Mouse (Mus musculus) yolk sac, embryonic 10.5 days (tissue): Measurements from ENCODE around the gene Eid2.
"Not testable (repeated sequence)": the region's sequence is repeated elsewhere in the genome, so short reads cannot be mapped to it uniquely, and the experiment has no call there.

Experiments
- DNase-seq: peaks from one replicate; pipeline ENCODE4 v3.0.0-alpha.2; 2017; ENCODE audit warnings: low spot score

The Eid2 gene

DNA sequence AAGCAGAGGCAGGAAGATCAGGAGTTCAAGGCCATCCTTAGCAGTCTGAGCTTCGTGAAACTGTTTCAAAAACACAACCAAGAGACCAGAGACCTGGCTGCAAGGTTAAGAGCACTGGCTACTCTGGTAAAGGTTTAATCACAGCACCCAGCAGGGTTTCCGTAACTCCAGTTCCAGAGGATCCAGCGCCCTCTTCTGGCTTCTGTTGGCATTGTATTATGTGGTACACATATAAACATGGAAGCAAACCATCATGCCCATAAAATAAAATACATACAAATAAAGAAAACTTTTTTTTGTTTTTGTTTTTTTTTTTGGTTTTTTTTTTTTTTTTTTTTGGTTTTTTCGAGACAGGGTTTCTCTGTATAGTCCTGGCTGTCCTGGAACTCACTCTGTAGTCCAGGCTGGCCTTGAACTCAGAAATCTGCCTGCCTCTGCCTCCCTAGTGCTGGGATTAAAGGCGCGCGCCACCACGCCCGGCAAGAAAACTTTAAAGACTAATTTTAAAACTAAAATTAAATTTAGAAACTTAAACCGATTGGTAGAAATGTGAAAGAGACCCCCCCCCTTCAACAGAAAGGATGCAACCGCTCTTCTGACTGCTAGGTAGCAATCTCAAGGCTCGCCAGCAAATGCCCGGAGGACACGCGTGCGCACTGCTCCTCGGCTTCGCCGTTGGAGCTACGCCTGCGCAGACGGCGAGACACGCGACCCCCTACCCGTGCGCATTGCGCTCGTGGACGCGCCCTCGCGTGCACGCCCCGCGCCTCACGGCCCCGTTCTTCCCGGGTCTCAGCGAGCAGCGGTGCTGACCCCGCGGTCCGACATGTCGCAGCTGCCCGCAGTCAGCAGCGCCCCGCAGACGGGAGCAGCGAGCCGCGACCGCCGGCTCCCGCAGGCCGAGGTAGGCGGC lies at the start of gene Eid2:
Gene Eid2, plus strand, starts transcription at position 753 of the 913 bp plus-strand sequence.
- DNase-seq: peak; percentile 81

DNA sequence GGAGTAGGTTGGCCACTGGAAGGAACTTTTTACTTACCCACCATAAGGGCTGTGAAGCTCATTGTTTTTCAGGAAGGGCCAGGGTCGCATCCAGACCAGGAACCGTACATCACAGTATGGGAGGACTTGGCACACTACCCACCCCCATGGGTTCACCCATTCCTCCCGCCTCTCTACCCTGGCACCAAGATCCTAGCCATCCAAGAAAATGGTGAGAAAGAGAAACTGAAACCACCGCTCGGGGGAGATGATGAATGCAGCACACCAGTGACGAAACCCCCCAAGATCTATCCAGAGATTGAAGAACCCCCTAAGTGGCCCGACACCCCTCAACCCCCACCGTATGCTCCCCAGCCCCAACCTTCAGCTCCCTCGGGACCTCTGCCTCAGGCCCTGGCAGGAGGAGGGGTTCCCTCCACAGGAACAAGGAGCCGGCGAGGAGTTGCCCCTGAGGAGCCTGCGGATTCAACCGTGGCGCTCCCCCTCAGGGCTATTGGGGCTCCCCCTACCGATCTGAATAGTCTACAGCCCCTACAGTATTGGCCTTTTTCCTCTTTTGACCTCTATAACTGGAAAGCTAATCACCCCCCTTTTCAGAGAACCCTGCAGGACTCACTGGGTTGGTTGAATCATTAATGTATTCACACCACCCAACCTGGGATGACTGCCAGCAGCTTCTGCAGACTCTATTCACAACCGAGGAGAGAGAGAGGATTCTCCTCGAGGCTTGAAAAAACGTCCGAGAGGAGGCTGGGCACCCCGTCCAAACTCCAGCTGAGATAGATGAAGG lies 48.5 kb upstream of the Eid2 start:
- not testable (repeated sequence) for DNase-seq

DNA sequence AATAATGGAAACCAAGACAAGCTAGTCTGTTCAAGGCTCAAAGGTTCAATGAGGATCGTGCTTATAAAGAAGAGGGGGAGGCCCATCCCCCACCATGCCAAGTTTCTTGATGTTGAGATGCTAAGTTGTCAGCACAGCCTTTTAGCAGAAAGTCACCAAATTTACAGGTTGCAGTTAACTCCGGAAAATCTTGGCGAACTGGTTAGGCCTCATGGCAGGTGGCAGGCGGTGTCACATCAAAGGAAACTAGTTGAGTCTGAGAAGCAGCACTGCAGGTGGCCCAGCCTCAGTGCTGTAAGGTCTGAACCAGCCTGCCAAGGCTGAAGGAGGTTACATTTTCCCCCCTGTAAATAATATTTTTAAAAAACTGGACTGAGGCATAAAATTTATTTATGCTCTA lies 40.8 kb upstream of the Eid2 start:
- not testable (repeated sequence) for DNase-seq

DNA sequence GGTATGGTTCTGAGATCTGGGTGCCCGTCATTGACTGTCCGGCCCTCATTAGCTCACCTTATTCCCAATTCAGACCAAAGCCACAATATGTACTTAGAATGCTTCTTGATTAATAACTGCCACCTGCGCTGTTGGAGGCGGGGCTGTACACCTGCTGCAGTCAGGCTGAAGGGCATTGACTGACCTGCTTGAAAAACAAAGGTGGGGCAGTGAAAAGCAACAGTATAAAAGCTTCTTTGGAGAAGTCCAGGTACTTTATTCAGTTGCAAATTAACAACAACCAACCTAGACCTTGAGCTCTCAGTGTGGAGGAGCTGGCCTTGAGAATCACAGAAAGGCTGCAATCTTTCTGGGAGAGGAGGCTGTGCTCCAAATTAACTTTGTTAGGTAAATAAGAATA lies 40.3 kb upstream of the Eid2 start:
- DNase-seq: not testable (repeated sequence)

DNA sequence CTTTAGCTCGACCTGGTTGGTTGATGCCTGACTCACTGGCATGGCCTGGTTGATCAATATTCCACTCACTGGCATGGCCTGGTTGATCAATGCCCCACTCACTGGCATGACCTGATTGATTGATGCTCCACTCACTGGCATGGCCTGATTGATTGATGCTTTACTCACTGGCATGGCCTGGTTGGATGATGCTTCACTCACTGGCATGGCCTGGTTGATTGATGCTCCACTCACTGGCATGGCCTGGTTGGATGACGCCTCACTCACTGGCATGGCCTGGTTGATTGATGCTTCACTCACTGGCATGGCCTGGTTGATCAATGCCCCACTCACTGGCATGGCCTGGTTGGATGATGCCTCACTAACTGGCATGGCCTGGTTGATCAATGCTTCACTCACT lies 23.7 kb upstream of the Eid2 start:
- DNase-seq: not testable (repeated sequence)

DNA sequence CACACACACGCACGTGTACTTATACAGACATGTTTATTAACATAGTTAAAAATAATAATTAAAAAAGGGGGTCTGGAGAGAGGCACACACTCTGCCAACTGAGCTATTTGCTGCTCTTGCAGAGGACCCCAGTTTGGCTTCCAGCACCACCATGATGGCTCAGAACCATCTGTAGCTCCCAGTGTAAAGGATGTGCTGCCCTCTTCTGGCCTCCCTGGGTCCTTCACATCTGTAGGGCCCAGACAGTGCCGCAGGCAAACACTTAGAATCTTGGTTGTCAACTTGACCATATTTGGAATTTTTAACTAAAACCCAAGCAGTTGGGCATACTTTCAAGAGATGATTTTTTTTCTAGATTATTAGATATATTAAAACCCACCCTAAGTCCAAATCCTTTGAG lies 18.7 kb upstream of the Eid2 start:
- DNase-seq: no peak

DNA sequence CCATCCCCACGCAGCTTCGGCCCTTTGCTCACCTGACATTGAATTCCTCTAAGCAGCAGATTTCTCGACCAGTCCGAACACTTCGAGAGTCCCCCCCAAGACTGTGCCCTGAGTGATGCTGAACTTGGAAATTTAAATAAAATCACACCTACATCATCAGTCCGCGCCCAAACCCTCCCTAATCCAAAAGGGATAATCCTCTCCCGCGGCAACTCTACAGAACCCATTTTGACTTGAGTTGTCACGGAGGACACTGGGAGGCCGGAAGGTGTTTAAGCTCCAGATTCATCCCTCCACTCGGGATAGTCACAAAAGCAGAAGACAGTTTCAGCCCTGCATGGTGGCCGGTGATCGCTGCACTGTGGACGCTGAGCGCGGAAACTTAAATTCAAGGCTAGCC lies 15.7 kb upstream of the Eid2 start:
- no peak for DNase-seq

DNA sequence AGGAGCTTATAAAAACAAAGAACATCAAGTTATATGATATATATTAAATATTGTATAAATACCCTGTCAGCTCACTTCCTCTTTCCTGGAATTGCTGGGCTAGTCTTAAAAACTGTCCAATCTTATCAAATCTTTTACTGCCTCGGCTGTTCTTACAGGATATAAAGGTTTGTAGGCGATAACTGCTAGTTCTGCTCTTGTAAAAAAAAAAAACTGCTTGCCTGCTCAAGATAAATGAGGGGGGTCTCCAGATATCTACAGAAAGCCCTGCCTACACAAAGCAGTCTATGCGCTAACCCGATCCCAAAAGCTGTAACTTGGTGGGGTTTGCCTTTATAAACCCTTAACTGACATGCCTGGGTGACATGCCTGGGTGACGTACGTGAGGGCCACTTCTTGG lies 13.1 kb upstream of the Eid2 start:
- no peak for DNase-seq

DNA sequence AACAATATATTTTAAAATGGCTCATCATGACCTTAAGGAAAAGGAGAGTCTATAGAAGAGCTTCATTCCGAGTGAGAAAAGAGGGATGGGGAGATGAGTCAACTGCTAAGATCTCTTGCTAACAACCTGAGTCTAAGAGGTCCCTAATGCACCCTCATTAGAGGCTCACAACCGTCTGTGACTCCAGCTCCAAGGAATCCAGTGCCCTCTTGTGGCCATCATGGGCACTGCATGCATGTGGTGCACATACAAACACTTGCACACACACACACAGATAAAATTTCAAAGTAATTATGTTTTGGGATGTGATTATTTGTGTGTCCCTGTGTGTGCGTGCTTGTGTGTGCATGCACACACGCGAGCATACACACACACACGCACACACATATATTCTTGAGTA lies 12.2 kb upstream of the Eid2 start:
- DNase-seq: no peak

DNA sequence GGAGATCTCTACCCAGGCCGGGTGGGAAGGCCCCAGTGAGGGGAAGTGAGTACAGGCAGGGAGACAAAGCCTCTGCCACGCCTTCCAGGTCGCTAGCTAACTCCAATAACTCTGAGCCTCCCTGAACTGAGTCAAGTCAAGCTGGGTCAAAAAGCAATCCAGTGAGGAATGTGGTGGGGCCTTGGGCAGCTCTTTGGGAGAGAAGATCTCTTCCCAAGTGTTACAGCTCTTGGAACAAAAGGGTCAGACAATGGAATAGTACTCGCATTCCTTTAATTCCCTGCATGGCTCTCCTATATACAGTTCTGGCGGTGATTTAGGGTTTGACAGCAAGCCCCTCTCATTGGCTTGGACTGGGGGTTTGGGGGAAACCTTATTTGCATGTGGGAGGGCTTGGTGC lies 4.8 kb upstream of the Eid2 start:
- no peak for DNase-seq

DNA sequence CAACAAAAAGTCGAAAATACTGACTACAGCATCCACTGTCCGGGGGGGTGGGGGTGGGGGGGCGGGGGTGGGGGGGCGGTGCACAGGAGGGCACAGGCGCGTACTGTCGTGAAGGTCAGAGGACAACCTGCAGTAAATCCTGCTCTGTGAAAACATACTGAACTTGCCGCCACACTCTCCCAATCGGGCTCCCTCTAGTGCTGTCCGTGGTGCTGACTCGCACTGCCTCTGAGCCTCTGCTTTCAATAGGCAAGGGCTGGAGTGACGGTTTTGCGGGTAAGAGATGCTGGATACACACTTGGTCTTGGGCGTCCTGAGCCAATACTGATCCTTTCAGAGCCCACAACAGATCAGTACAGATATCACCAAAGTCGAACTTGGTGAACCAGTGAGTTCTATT lies 3.9 kb upstream of the Eid2 start:
- peak; percentile 72 for DNase-seq

DNA sequence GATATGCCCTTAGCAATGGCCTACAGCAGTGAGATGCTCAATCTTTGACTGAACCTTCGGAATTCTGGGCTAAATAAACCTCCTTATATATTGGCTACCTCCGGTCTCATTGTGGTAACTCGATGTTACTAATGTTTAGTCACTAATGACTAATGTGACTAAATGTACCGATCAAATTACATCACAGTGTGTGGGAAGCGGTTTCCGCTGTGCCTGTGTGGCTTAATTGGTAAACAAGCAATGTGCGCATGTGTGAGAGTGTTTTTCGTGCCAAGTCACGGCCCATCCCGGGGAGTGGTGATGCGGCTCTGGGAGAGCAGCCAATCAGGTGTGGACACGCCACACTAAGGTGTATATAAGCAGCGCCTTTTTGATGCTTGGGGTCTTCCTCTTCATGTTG lies 2.3 kb upstream of the Eid2 start:
- no peak for DNase-seq

DNA sequence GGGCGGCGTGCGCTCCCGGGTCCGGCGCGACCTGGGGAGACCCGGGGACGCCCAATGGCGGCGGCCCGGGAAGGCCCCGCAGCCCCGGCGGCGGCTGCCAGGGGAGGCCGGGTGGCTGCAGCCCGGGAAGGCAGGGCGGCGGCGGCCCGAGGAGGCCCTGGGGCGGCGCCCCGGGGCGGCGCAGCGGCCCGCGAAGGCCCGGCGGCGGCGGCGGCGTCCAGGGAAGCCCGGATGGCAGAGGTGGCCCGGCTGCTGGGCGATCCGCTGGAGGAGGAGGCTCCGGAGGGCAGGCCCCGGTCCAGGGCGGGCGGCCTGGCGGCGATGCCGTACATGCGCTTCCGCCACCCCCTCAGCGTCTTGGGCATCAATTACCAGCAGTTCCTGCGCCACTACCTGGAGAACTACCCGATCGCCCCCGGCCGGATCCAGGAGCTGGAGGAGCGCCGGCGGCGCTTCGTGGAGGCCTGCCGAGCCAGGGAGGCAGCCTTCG lies 406 bp downstream of the Eid2 start:
- peak; percentile 66 for DNase-seq

DNA sequence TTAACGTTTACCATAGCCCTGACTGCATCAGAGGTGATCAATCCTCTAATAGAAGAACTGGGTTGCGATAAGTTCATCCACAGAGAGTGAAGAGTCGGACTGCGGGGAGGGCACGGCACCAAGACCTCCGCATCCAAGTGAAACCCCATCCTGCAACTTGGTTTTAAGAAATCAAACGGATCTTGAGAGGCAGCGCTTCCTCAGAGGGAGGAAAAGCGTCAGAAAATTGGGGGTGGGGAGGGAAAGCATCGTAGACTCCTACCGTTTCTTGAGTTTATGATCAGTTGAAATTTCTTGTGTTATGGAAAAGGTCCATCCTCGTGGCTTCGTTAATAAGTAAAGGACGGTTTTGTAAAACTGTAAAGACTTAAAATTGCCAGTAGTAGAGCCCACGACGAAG lies 895 bp downstream of the Eid2 start:
- no peak for DNase-seq

DNA sequence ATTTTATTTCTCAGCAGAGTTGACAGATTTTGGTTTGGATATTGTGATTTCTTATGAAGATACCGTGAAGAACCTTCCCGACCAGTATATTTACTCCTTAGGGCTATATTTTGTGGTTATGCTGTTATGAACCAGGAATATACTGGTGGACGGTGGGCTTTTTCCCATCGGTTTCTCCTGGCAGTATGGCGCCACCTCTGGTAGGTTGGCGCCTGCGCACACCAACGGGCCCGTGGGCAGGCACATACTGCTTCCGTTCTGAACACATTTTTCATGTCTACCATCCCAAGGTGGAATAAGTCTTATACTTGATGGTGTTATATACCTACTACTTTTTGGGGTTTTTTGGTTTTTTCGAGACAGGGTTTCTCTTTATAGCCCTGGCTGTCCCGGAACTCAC lies 1.7 kb downstream of the Eid2 start:
- no peak for DNase-seq

DNA sequence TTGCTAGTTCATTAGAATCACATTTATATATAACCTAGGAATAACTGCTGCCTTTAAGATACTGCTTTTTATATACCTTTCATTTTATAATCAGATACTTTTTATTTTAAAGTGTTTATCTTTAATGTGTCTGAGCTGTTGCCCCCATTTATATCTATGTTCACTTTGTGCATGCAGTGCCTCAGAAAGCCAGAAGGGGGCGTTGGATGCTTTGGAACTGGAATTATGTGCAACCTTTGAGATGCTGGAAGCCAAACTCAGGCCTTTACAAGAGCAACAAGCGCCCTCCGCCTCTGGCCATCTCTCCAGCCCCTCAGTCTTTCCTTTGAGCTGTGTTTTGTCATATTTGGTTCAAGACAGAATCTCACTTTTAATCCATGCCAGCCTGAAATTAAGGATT lies 4.1 kb downstream of the Eid2 start:
- no peak for DNase-seq

DNA sequence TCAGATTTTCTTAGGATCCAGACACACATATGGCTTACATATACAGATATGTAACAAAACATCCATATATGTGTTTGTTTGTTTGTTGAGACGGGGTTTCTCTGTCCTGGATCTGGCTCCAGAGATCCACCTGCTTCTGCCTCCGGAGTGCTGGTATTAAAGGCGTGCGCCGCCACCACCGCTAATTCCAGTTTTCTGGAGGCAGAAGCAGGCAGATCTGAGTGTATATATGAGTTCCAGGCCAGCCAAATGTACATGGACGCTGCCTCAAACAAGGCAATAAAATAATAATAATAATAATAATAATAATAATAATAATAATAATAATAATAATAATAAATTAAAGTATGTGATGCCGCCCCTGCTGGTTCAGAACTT lies 9.5 kb downstream of the Eid2 start:
- no peak for DNase-seq

DNA sequence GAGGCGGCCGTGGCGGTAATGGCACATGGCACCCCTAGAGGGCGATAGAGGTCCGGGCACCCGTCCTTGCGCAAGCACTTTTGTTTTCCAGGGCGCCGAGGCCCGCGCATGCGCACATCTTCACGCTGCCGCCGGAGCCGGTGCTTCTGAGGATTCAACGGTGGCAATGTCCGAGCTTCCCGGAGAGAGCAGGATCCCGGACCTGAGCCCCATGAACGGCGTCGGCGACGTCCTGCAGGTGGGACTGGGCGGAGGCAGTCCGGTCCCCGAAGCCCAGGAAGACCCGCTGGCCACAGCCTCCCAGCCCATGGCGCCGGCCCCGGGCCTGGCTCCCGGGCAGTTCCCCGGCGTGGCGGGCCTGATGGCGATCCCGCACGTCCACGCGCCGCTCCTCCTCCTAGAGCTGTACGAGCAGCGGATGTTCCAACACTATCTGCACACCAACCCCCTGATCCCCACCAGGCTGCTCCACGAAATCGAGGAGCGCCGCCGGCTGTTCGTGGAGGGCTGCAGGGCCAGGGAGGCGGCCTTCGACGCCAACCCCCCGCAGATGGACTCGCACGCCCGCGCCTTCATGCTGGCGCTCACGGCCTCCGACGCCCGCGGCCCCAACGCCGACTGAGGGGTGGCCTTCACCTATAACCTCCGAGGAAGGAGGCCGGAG lies 10.1 kb downstream of the Eid2 start, which contains the start of gene Eid2b:
Gene Eid2b, plus strand, starts transcription at position 125 of the 664 bp plus-strand sequence.
- peak; percentile 90 for DNase-seq

DNA sequence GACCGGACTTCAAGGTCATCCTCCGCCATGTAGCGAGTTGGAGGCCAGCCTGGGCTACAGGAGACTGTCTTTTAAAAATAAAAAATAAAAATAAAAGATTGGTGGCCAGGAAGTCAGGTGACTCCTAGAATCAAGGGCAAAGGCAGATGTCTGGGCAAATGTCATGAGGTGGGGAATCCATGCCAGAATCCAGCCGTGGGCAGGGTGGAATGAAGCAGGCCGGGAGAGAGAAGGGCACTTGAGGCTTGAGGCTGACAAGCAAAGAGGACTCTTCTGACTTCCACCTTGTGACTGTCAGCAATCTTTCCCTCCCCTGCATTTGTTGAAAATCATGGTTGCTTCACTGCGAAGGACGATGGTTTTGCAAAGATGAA lies 10.6 kb downstream of the Eid2 start:
- DNase-seq: no peak

DNA sequence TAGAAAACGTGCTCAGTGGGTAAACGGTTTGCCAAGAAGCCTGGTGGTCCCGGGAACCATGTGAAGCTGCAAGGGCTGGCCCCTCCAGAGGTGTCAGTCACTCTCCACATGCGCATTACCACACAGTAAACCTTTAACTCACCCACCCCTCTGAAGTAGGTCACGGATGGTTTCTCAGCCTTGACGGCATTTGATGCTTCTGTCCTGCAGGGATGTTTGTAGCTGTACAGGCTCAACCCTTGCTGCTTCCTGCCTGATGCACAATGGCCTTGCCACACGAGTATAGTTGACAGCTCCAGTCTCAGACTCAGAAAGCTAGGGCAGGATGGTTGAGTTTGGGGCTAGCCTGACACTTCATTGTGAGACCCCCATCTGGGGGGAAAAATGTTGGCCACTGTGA lies 12.9 kb downstream of the Eid2 start:
- no peak for DNase-seq

DNA sequence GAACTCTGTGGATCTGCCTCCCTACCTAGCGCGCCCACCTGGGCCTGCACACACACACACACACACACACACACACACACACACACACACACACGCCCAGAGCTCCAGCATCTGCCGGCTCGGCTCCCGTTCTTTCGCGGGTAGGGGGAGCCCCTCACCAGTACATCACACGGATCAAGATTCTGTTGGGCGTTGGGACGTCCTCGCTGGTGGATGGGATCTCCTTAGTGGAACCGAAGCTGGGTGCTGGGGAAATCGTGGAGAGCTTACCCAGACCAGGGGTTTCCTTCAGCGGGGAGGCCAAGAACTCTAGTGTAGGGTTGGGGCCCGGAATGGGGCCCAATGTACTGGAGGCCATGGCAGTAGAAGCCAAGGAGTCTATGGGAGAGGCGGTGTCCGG lies 22.5 kb downstream of the Eid2 start:
- no peak for DNase-seq
